Mouse (Mus musculus) left cerebral cortex, adult 2 months (tissue): ENCODE measurements around the gene Actl11. TPM values are rescaled to one million over a fixed set of nuclear protein-coding genes. Genes with fewer than 3 reads are reported as not detected.

ENCODE experiments used
- DNase-seq, 2 experiments: peaks; one replicate each; pipeline ENCODE4 v3.0.0; 2021 to 2022; ENCODE audit warnings: low spot score in 2 of 2, mixed read lengths in 1 of 2; ENCODE audit errors: extremely low spot score in 1 of 2
- H3K27ac ChIP-seq: fragments of 200-600 bp; 2 replicates; pipeline ENCODE4 v1.8.1; 2022
- H3K4me3 ChIP-seq: fragments of 200-600 bp; 2 replicates; pipeline ENCODE4 v1.8.1; 2022
- CTCF ChIP-seq: fragments of 200-600 bp; IDR thresholded peaks from 2 replicates; pipeline ENCODE4 v1.8.1; 2022; ENCODE audit warnings: antibody characterized with exemption, mild to moderate bottlenecking, moderate library complexity
- intact Hi-C: fragments of 180-260 bp; cut with DNase I; formaldehyde crosslinking; loops from one replicate; pipeline ENCODE4 v1.15.1; 2025
- total RNA-seq, 2 experiments: library from RNA; stranded (reverse); gene quantifications; 2 replicates each; pipeline ENCODE4 v1.2.3; 2021

The Actl11 gene
- total RNA-seq, 2 experiments from 2014 or later, result not detected

- H3K27ac ChIP-seq, result no peak overlapping the region; the same call in 1 of the 2 replicates
- DNase-seq, result no peak
- intact Hi-C loops, result no loop called here
- TF ChIP-seq CTCF, result no peak; the same call in 1 of the 2 replicates
- no peak overlapping the region for H3K4me3 ChIP-seq
These were observed 1.3 kb upstream of the Actl11 start for GRCm38 (mm10) chr9:107926920-107927420.

DNA sequence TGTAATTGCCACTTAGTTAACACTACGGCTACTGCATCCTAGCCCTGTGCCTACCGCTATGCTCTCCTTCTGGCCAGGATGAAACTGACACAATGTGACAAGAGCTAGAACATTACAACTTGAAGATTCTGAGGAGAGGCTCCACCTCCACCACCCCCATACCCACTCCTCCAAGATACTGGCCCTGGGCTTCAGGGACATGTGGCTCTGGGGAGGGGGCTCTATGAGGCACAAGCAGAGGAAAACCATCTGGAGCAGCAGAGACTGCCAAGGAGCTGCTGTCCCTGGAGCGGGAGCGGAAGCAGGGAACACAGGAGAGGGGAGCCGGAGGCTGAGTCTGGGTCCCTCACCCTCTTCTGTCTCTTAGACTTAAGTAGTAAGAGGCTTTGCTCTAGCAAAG is 520 bp upstream of the Actl11 start:
- Histone ChIP-seq H3K27ac (no peak overlapping the region), H3K4me3 (no peak overlapping the region)
- DNase-seq, result no peak
- TF ChIP-seq CTCF, result no peak
- intact Hi-C loops, result no loop called here

- DNase-seq, result no peak
- Histone ChIP-seq H3K4me3 (no peak overlapping the region), H3K27ac (no peak overlapping the region)
- TF ChIP-seq CTCF, result no peak
- intact Hi-C loops, result no loop called here
These were observed 4.0 kb downstream of the Actl11 start for GRCm38 (mm10) chr9:107932221-107932620.

- no peak overlapping the region for H3K4me3 ChIP-seq
- TF ChIP-seq CTCF, result no peak
- intact Hi-C loops, result no loop called here
- peak overlapping the region; percentile 2 for H3K27ac ChIP-seq
- no peak for DNase-seq
These were observed 5.9 kb downstream of the Actl11 start for GRCm38 (mm10) chr9:107934146-107934545.

GRCm38 (mm10) chr9:107935374-107935773 is 7.1 kb downstream of the Actl11 start, which contains the start of gene Camkv:
Gene Camkv, plus strand, starts transcription at chr9:107935674.
- no peak for DNase-seq
- intact Hi-C loops, result no loop called here
- peak within 1 kb of the TSS; percentile 98 for H3K27ac ChIP-seq
- H3K4me3 ChIP-seq, result peak within 1 kb of the TSS; percentile 57
- TF ChIP-seq CTCF, result no peak

DNA sequence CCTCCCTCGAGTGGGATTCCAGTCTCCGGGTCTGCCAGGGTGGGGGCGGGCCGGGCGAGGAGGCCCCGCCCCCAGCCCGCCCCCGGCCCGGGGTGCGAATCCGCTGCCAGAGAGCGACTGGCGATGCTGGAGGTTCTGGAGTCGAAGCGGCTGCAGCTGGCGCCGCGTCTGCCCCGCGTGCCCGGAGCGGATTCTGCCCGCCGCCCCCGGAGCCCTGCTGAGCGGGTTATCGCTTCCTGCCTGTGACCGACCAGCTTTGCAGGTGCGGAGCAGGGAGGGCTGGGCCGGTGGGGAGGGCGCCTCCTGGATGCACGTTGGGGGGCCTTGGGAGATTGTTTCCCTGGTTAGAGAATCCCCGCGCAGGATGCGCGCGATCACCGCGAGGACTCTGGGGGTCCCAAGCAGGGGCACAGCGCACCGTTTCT is 7.5 kb downstream of the Actl11 start:
- Histone ChIP-seq H3K4me3 (peak overlapping the region; percentile 57), H3K27ac (peak overlapping the region; percentile 98)
- peak; percentile 67 to 70 for DNase-seq
- intact Hi-C loops, result loop anchor here (2.0 kb wide), 1 partner anchor 27 kb away; no protein-coding TSS in a partner anchor
- no peak for TF ChIP-seq CTCF

DNA sequence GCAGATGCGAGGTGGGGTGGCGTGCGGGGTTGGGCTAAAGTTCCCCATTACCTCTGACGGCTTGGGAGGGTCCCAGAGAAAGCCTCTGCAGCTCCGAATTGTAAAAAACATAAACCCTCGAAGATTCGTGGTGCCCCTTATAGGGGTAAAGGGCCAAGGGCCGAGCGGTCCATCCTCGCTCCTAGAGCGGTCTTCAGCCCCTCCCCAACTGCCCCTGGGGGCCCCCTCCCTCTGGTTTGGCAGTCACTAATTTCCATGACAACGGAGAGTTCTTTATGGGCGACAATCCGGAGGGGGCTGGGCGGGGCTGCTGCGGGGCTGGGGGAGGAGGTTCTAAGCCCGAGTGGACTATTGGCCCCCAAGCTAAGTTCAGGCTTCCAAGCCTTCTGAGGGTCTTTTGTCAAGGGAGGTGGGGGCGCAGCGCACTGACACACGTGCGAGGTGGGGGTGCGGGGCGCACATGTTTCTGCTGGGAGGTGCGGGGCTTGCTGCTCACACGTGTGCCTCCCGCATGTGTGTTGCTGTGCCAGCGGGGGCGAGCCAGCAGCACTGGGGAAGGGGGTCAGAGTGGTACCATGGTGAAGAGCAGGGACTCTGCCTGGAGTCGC is 8.1 kb downstream of the Actl11 start:
- DNase-seq, result peak; percentile 60 to 66
- intact Hi-C loops, result loop anchor here (2.0 kb wide), 1 partner anchor 26 kb away; no protein-coding TSS in a partner anchor
- TF ChIP-seq CTCF, result no peak
- H3K27ac ChIP-seq, result peak overlapping the region; percentile 98
- H3K4me3 ChIP-seq, result peak overlapping the region; percentile 57

DNA sequence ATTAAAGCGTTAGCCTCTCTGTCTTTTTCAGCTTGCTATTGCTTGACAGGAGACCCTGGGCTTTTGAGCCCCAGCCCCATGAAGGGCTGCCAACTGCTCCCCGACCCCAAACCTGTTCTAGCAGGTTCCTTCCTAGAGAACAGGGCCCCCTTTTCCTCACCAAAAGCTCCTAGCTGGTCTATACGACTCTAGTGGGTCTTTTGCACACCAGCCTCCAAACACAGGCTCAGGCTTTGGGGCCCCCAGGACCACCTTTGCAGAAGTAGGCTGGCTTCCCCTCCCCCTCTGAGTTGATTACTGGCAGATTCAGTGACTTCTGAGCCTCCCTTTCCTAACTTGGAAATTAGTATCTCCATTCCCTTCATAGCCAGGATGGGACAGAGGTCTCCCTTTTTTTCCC is 8.6 kb downstream of the Actl11 start:
- peak overlapping the region; percentile 98 for H3K27ac ChIP-seq

GRCm38 (mm10) chr9:107947241-107948194 is 19.2 kb downstream of the Actl11 start:
- no peak overlapping the region for H3K4me3 ChIP-seq
- peak overlapping the region; percentile 67 for H3K27ac ChIP-seq
- no peak for TF ChIP-seq CTCF
- intact Hi-C loops, result no loop called here
- no peak for DNase-seq

More for the DNA sequence above, 8.6 kb downstream of the Actl11 start:
- no peak for TF ChIP-seq CTCF
- no peak for DNase-seq
- intact Hi-C loops, result loop anchor here (2.0 kb wide), 1 partner anchor 26 kb away; no protein-coding TSS in a partner anchor
- H3K4me3 ChIP-seq, result peak overlapping the region; percentile 57

GRCm38 (mm10) chr9:107949184-107949921 is 21.1 kb downstream of the Actl11 start:
- intact Hi-C loops, result no loop called here
- Histone ChIP-seq H3K4me3 (no peak overlapping the region), H3K27ac (no peak overlapping the region)
- TF ChIP-seq CTCF, result no peak
- no peak for DNase-seq

DNA sequence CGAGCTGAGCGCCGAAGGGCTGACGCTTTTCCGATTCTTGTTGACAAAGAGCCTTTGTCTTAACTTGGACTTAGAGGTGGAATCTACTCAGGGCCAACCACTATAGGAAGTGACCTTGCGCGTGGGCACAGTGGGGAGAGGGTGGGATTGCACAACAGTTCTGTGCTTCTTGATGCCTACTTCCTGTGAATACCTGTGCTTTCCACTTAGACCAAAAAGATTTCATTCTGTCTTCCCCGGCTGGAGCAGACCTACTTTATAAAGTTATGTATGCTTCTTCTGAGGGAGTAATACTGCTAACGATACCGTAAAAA is 21.6 kb downstream of the Actl11 start, which contains the start of gene Traip:
Traip (plus strand) TSS at position 215 of the 314 bp plus-strand sequence.
- H3K4me3 ChIP-seq, result peak within 1 kb of the TSS; percentile 54
- intact Hi-C loops, result no loop called here
- no peak for DNase-seq
- peak within 1 kb of the TSS; percentile 87 for H3K27ac ChIP-seq
- TF ChIP-seq CTCF, result no peak
